Mouse (Mus musculus) G1E (cell line): Measurements from ENCODE around the gene Gm20532.

Experiments
- CTCF ChIP-seq: IDR thresholded peaks from 2 replicates; pipeline ENCODE4 v1.5.1; 2012; ENCODE audit warnings: low read depth, low read length, inconsistent platforms, mixed read lengths
- GATA1 ChIP-seq: IDR thresholded peaks from 2 replicates; pipeline ENCODE4 v1.6.1; 2012; ENCODE audit warnings: borderline replicate concordance, low read length, inconsistent platforms, mixed read lengths
- GATA2 ChIP-seq: IDR thresholded peaks from 2 replicates; pipeline ENCODE4 v1.6.1; 2012; ENCODE audit warnings: low read depth, low read length, inconsistent platforms, borderline replicate concordance
- TAL1 ChIP-seq: conservative IDR thresholded peaks from 2 replicates; pipeline ENCODE4 v1.6.1; 2012; ENCODE audit warnings: low read depth, low read length, inconsistent platforms, mixed read lengths

- TF ChIP-seq CTCF, result no peak
- TF ChIP-seq TAL1, result no peak
- no peak for TF ChIP-seq GATA1
- no peak for TF ChIP-seq GATA2
Observed at GRCm38 (mm10) chr2:26608781-26609180, 22.3 kb downstream of the Gm20532 start.
